19 mouse cellular contexts compared by ENCODE assay signal in the genomic region with DNA sequence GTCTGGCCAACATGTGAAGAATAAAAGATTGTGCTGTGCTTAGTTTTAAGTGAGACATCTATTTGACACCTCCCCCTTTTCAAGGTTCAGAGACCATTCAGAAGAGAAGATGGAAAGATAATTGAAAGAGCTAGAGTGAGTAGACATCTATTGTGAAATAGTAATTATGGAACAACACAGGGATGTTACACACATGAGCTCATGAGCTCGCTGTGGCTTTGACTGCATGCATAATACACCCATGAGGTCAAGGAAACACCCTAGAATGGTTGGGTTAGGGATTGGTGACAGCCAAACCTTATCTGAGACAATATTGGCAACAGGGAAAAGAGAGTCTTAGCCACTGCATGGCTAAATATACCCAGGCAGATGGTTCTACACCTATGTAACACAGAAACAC.
A peak's percentile ranks its signal among the peaks of the same experiment; 100 is the strongest.
DNase-seq lines count a peak whose midpoint lies in the region; ATAC-seq lines count a peak whose summit lies in the region.
"Had no signal": no experiment of that assay in that cellular context is flagged by ENCODE, and none has a peak within 500 bp of the region (broad histone marks: within the 10 kb centered on the region; RNA-seq: fewer than 3 reads in every experiment).

No protein-coding gene starts in this region.

- peak; percentile 45; the same call in 1 of the 2 replicates for ATAC-seq in megakaryocyte, adult 5-6 weeks (ENCODE audit: poor library complexity, severe bottlenecking)
- ATAC-seq: activated CD4-positive, CD25-positive, alpha-beta regulatory T cell, adult 4 months; forebrain, embryonic 13.5 days; forebrain, embryonic 15.5 days; forebrain, postnatal 0 days; Patski had no signal

- intact Hi-C loops in gastrocnemius, postnatal 36 days (cut with DNase I), result no loop called here

- DNase-seq in Muller cell, postnatal 12 days (ENCODE audit: inconsistent ontology term), result peak; percentile 2
- DNase-seq in brain, adult 2 months (ENCODE audit: low read depth, low spot score), result peak; percentile 25
- DNase-seq in lung, postnatal 10 days, result no peak
- no peak for DNase-seq in gastrocnemius, postnatal 36 days
- no peak for DNase-seq in cerebellum, adult 11-12 months
- DNase-seq: adrenal gland, adult 8-10 months; adrenal gland, postnatal 14 days; adrenal gland, postnatal 36 days; cerebellum, adult 11 months; cerebellum, adult 2 months; cerebellum, adult 9-10 months; cerebellum, postnatal 10 days; cerebellum, postnatal 25 days; forebrain, postnatal 0 days had no signal

Comparison
In these comparisons a context has a peak if more than half of its experiments do, and no peak if none do; other contexts are left out.
1. DNase-seq: peak in Muller cell, postnatal 12 days (single experiment) and brain, adult 2 months (single experiment); none in lung, postnatal 10 days (single experiment), gastrocnemius, postnatal 36 days (0 of 2) and cerebellum, adult 11-12 months (single experiment).